Mouse (Mus musculus) kidney, embryonic 14.5 days (tissue): ENCODE data around the gene AI597479. TPM values are rescaled to one million over a fixed set of nuclear protein-coding genes. Genes with fewer than 3 reads are reported as not detected.

Experiments used
- ATAC-seq: fragments of 200-750 bp; cut with Nextera tagmentation; 2 replicates; pipeline ENCODE4 v1.8.0; 2017; ENCODE audit warnings: moderate number of reproducible peaks, mild to moderate bottlenecking, moderate TSS enrichment, moderate library complexity; ENCODE audit not compliant: low FRiP score, low TSS enrichment
- H3K27ac ChIP-seq: fragments of 300-500 bp; sonication (generic); 2 replicates; pipeline ENCODE4 v1.5.1; 2014; ENCODE audit warnings: low read depth, mild to moderate bottlenecking, low read length, moderate library complexity, mixed read lengths
- H3K27me3 ChIP-seq: fragments of 300-500 bp; sonication (generic); 2 replicates; pipeline ENCODE4 v1.6.1; 2014; ENCODE audit warnings: mild to moderate bottlenecking, low read length; ENCODE audit not compliant: control insufficient read depth, insufficient read depth
- H3K36me3 ChIP-seq: fragments of 300-500 bp; sonication (generic); 2 replicates; pipeline ENCODE4 v1.6.1; 2014; ENCODE audit warnings: low read length, mixed read lengths; ENCODE audit not compliant: control insufficient read depth, insufficient read depth
- H3K4me1 ChIP-seq: fragments of 300-500 bp; sonication (generic); 2 replicates; pipeline ENCODE4 v1.6.1; 2014; ENCODE audit warnings: low read length, mixed read lengths; ENCODE audit not compliant: control insufficient read depth, insufficient read depth
- H3K4me2 ChIP-seq: fragments of 300-500 bp; sonication (generic); replicated peaks from 2 replicates; pipeline ENCODE4 v1.6.1; 2014; ENCODE audit warnings: low read depth, mild to moderate bottlenecking, low read length
- H3K4me3 ChIP-seq: fragments of 300-500 bp; sonication (generic); 2 replicates; pipeline ENCODE4 v1.5.1; 2014; ENCODE audit warnings: mild to moderate bottlenecking, low read length
- H3K9ac ChIP-seq: fragments of 300-500 bp; sonication (generic); 2 replicates; pipeline ENCODE4 v1.6.1; 2014; ENCODE audit warnings: low read depth, mild to moderate bottlenecking, low read length, moderate library complexity
- H3K9me3 ChIP-seq: fragments of 300-500 bp; sonication (generic); 2 replicates; pipeline ENCODE4 v1.6.1; 2016; ENCODE audit warnings: low read length; ENCODE audit not compliant: control insufficient read depth
- WGBS: fragments of 180-500 bp; shearing (Covaris S2); extraction: QIAGEN DNeasy Blood & Tissue Kit; methylation state at CpG from one replicate; pipeline ENCODE4 v1.1.7; 2014; 5-methylcytosine and 5-hydroxymethylcytosine counted together
- polyA plus RNA-seq: library from polyadenylated mRNA; unstranded; fragments of >200 nt; fragmentation: Nextera tagmentation; extraction: Ambion mirVana; gene quantifications from 2 replicates; pipeline ENCODE4 v1.2.1, GENCODE M21; 2014

The AI597479 gene
- polyA plus RNA-seq = 21.0 and 34.1 TPM in 2 replicates

DNA sequence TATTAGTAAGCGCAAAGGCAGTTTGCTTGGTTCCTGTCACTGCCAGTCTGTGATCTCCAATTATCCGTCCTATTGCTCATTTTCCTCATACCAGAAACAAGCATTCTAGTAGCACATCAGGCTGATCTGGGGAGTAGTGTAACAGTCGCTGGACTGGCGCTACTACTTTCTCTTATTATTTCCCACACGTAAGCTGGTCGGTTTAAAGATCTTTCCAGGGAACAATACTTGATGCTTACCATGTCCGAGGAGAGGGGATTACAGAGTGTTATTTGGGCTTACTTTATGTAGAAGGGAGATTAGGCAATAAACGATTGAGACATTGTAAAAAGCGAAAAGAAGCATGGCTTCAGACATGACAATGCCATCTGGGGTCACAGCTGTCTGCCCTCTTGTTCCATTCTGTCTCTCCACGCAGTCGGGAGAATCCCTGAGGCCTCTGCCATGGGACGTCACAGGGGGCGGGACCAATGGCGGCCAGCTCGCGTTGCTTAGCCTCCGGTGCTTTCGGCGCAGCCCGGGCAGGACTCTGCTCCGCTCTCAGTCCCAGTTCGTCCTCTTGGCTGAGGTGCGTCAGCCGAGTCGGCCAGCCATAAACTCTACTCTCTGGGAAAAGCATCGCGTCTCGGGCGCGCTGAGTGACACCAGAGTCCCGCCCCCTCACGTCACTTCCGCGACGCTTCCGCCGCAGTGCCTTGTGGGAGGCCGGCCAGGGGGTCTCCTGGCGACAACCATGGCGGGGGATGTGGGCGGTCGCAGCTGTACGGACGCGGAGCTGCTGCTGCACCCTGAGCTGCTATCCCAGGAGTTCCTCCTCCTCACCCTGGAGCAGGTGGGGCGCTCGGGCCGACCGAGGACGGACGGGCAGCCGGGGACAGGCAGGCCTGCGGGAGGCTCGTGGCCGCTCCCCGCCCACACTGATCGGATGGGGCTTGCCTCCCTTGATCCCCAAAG is at the start of gene AI597479, which contains the start of gene Tgfbrap1:
TSS of gene AI597479 (plus strand) at position 680 of the 954 bp plus-strand sequence.
TSS of gene Tgfbrap1 (minus strand) at position 607 of the 954 bp plus-strand sequence.
- Histone ChIP-seq H3K9ac (peak within 1 kb of the TSS; percentile 92), H3K4me2 (peak within 1 kb of the TSS; percentile 93), H3K36me3 (peaks cover 9% of the 10 kb centered on the region; the same call in 1 of the 2 replicates), H3K9me3 (no peaks in the 10 kb centered on the region), H3K27me3 (no peaks in the 10 kb centered on the region), H3K4me1 (peaks cover 5% of the 10 kb centered on the region; the same call in 1 of the 2 replicates), H3K27ac (peak within 1 kb of the TSS; percentile 99), H3K4me3 (peak within 1 kb of the TSS; percentile 96)
- under 1% methylated on average over 56 of the region's 57 CpGs for WGBS
- peak; percentile 98 for ATAC-seq

DNA sequence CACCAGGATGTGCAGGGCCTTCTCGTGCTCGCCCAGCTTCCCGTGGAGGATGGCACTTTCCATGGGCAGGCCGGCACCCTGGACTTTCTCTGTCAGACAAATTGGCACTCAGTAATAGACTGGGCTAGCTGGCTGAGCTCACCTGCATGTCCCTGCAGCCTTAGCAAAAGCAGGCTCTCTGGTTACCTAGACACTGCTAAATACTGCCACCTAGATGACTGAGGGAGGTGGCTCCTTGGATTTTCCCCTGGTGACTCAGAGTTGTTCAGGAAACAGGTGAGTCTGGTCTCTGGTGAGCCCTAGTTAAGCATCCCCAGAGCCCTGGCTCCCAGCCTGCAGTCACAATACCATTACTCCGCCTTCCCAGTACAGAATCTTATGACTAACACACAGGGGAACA is 46.6 kb upstream of the AI597479 start:
- H3K27ac ChIP-seq = no peak overlapping the region
- no peaks in the 10 kb centered on the region for H3K27me3 ChIP-seq
- no peak overlapping the region for H3K4me3 ChIP-seq
- H3K4me1 ChIP-seq = no peaks in the 10 kb centered on the region
- no peak overlapping the region for H3K9ac ChIP-seq
- 93% methylated on average over 5 of the region's 5 CpGs for whole genome bisulfite sequencing
- no peak overlapping the region for H3K4me2 ChIP-seq
- peak; percentile 29; the same call in 1 of the 2 replicates for ATAC-seq
- H3K9me3 ChIP-seq = no peaks in the 10 kb centered on the region
- peaks cover 45% of the 10 kb centered on the region for H3K36me3 ChIP-seq

- Histone ChIP-seq H3K27me3 (no peaks in the 10 kb centered on the region), H3K9me3 (no peaks in the 10 kb centered on the region), H3K4me2 (no peak overlapping the region), H3K4me3 (no peak overlapping the region), H3K27ac (no peak overlapping the region), H3K4me1 (no peaks in the 10 kb centered on the region), H3K9ac (no peak overlapping the region), H3K36me3 (peaks cover 15% of the 10 kb centered on the region)
- ATAC-seq = peak; percentile 95
- 56% methylated on average over 9 of the region's 9 CpGs for WGBS
Observed at GRCm38 (mm10) chr1:43065615-43066310, 32.7 kb upstream of the AI597479 start.

- H3K4me1 ChIP-seq = no peaks in the 10 kb centered on the region
- H3K4me3 ChIP-seq = no peak overlapping the region
- no peaks in the 10 kb centered on the region for H3K27me3 ChIP-seq
- no peak overlapping the region for H3K27ac ChIP-seq
- 92% methylated on average over 8 of the region's 8 CpGs for WGBS
- H3K4me2 ChIP-seq = no peak overlapping the region
- no peaks in the 10 kb centered on the region for H3K9me3 ChIP-seq
- H3K9ac ChIP-seq = no peak overlapping the region
- peaks cover 12% of the 10 kb centered on the region for H3K36me3 ChIP-seq
- no peak for ATAC-seq
Observed at GRCm38 (mm10) chr1:43066573-43066972, 31.9 kb upstream of the AI597479 start.

DNA sequence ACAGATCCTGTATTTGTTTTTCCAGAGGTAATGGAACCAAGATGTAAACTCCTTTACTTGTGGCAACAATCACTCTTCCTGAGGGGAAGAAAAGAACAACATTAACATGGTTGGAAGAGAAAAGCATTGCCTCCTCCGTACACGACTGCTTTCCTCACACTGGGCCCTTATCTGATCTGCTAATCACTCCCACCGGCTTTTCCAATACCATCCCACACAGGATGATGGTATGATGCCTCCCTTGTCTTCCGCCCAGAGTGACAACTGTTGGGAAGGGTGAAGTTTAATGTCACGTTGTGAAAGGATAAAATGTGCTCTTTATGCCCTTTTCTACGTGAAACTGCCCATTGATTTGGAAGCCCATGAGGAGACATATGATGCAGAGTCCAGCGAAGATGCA is 31.0 kb upstream of the AI597479 start:
- H3K36me3 ChIP-seq = peaks cover 12% of the 10 kb centered on the region
- 53% methylated on average over 7 of the region's 7 CpGs for WGBS
- ATAC-seq = no peak

GRCm38 (mm10) chr1:43070726-43071125 is 27.8 kb upstream of the AI597479 start:
- Histone ChIP-seq H3K4me3 (no peak overlapping the region), H3K27ac (no peak overlapping the region), H3K9ac (no peak overlapping the region), H3K4me1 (no peaks in the 10 kb centered on the region), H3K36me3 (peaks cover 17% of the 10 kb centered on the region), H3K4me2 (no peak overlapping the region), H3K27me3 (no peaks in the 10 kb centered on the region), H3K9me3 (no peaks in the 10 kb centered on the region)
- 81% methylated on average over 5 of the region's 5 CpGs for WGBS
- no peak for ATAC-seq

More for the DNA sequence above, 31.0 kb upstream of the AI597479 start:
- H3K9me3 ChIP-seq = no peaks in the 10 kb centered on the region
- no peak overlapping the region for H3K4me2 ChIP-seq
- H3K4me1 ChIP-seq = no peaks in the 10 kb centered on the region
- H3K27ac ChIP-seq = no peak overlapping the region
- H3K4me3 ChIP-seq = no peak overlapping the region
- no peak overlapping the region for H3K9ac ChIP-seq
- no peaks in the 10 kb centered on the region for H3K27me3 ChIP-seq

- H3K4me2 ChIP-seq = no peak overlapping the region
- no peak for ATAC-seq
- WGBS = 93% methylated on average over 8 of the region's 8 CpGs
- H3K9ac ChIP-seq = no peak overlapping the region
- no peaks in the 10 kb centered on the region for H3K9me3 ChIP-seq
- peaks cover 9% of the 10 kb centered on the region for H3K36me3 ChIP-seq
- H3K27ac ChIP-seq = no peak overlapping the region
- H3K4me1 ChIP-seq = no peaks in the 10 kb centered on the region
- no peak overlapping the region for H3K4me3 ChIP-seq
- no peaks in the 10 kb centered on the region for H3K27me3 ChIP-seq
Observed at GRCm38 (mm10) chr1:43072028-43072427, 26.5 kb upstream of the AI597479 start.

- no peak overlapping the region for H3K4me2 ChIP-seq
- no peaks in the 10 kb centered on the region for H3K4me1 ChIP-seq
- H3K27ac ChIP-seq = no peak overlapping the region
- no peak overlapping the region for H3K9ac ChIP-seq
- H3K4me3 ChIP-seq = no peak overlapping the region
- WGBS = 58% methylated on average over 1 of the region's 1 CpGs
- ATAC-seq = no peak
- H3K36me3 ChIP-seq = peaks cover 5% of the 10 kb centered on the region
- no peaks in the 10 kb centered on the region for H3K9me3 ChIP-seq
- H3K27me3 ChIP-seq = no peaks in the 10 kb centered on the region
Observed at GRCm38 (mm10) chr1:43072561-43072960, 25.9 kb upstream of the AI597479 start.
